Mouse (Mus musculus) ES-Bruce4 (cell line): ENCODE measurements at regions not wholly inside any gene's neighbourhood (a gene's known extent, or its start where the extent isn't known, plus 50 kb on each side); places are given as distances from the start of the nearest gene placed in this dataset.
"Not testable (repeated sequence)": the region's sequence is repeated elsewhere in the genome, so short reads cannot be mapped to it uniquely, and the experiment has no call there.

Source experiments
- H3K27ac ChIP-seq: 2 replicates; pipeline ENCODE4 v1.5.1; 2012; ENCODE audit warnings: low read length, inconsistent platforms; ENCODE audit not compliant: insufficient read depth
- H3K27me3 ChIP-seq: 2 replicates; pipeline ENCODE4 v1.6.1; 2012; ENCODE audit warnings: mild to moderate bottlenecking, low read length, inconsistent platforms; ENCODE audit not compliant: control insufficient read depth, poor library complexity, insufficient read depth, severe bottlenecking
- H3K36me3 ChIP-seq: 2 replicates; pipeline ENCODE4 v1.6.1; 2012; ENCODE audit warnings: inconsistent platforms, mild to moderate bottlenecking, low read length, moderate library complexity; ENCODE audit not compliant: control insufficient read depth, poor library complexity, insufficient read depth, severe bottlenecking
- H3K4me1 ChIP-seq: one replicate; pipeline ENCODE4 v1.8.1; 2011; ENCODE audit warnings: low read length; ENCODE audit not compliant: control insufficient read depth, insufficient read depth
- H3K4me3 ChIP-seq: 2 replicates; pipeline ENCODE4 v1.5.1; 2011; ENCODE audit warnings: low read depth, mild to moderate bottlenecking, low read length
- H3K9ac ChIP-seq: 2 replicates; pipeline ENCODE4 v1.6.1; 2012; ENCODE audit warnings: low read depth, mild to moderate bottlenecking, inconsistent platforms; ENCODE audit not compliant: poor library complexity, severe bottlenecking
- H3K9me3 ChIP-seq: replicated peaks from 2 replicates; pipeline ENCODE4 v1.6.1; 2012; ENCODE audit warnings: mild to moderate bottlenecking, low read length, inconsistent platforms; ENCODE audit not compliant: control insufficient read depth, poor library complexity, insufficient read depth, severe bottlenecking
- CTCF ChIP-seq: IDR thresholded peaks from one replicate; pipeline ENCODE4 v1.8.1; 2011; ENCODE audit warnings: low read depth, low read length
- EP300 ChIP-seq: IDR thresholded peaks from 2 replicates; pipeline ENCODE4 v1.6.1; 2011; ENCODE audit warnings: low read depth, low read length; ENCODE audit not compliant: insufficient read depth
- POLR2A ChIP-seq: IDR thresholded peaks from one replicate; pipeline ENCODE4 v1.8.1; 2011; ENCODE audit warnings: low read length; ENCODE audit not compliant: insufficient read depth

DNA sequence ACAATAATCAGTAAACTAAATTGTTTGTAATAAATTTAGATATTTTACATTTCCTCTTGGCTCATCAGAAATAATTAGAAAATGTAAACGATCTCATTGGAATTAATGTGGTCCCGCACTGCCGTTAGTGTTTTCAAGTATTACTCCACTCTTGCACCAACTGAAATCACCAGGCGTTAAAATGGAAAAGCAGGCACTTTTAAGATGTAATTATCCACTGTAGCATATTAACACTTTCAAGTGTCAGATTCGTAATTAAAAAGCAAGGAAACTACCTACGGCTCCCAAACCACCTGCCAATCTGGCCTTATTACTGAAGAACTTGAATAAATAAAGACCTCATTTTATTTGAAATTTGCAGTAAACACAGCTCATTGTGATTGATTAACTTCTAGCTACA lies 759.4 kb upstream of the Gpc5 start:
- H3K27ac ChIP-seq, result no peak overlapping the region
- no peak for TF ChIP-seq POLR2A
- no peak for TF ChIP-seq EP300
- no peak for TF ChIP-seq CTCF
- no peaks in the 10 kb centered on the region for H3K27me3 ChIP-seq

DNA sequence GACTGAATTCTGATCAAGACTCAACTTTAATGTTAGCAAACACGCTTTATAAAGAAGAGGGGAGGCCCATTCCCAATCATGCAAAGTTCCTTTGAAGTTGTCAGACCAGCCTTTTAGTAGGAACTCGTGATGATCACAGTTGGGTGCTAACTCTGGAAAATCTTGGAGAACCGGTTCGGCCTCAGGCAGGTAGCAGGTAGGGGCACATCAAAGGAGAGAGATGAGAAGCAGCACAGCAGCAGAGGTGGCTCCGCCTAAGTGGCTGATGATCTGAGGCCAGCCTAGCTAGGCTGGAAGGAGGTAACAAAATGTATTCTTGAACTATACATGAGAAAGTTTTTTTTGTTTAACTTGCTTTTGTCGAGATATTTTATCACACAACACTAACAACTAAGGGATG lies 742.7 kb upstream of the Gpc5 start:
- peak; percentile 79 for TF ChIP-seq EP300
- TF ChIP-seq CTCF, result no peak
- no peak for TF ChIP-seq POLR2A
- Histone ChIP-seq H3K4me3 (no peak overlapping the region), H3K9ac (no peak overlapping the region), H3K27ac (peak overlapping the region; percentile 30), H3K27me3 (no peaks in the 10 kb centered on the region), H3K4me1 (no peaks in the 10 kb centered on the region), H3K9me3 (peaks cover 5% of the 10 kb centered on the region; the same call in 1 of the 2 replicates), H3K36me3 (no peaks in the 10 kb centered on the region)

More for the DNA sequence above, 759.4 kb upstream of the Gpc5 start:
- Histone ChIP-seq H3K9me3 (no peaks in the 10 kb centered on the region), H3K4me3 (no peak overlapping the region), H3K36me3 (no peaks in the 10 kb centered on the region), H3K4me1 (no peaks in the 10 kb centered on the region), H3K9ac (no peak overlapping the region)

DNA sequence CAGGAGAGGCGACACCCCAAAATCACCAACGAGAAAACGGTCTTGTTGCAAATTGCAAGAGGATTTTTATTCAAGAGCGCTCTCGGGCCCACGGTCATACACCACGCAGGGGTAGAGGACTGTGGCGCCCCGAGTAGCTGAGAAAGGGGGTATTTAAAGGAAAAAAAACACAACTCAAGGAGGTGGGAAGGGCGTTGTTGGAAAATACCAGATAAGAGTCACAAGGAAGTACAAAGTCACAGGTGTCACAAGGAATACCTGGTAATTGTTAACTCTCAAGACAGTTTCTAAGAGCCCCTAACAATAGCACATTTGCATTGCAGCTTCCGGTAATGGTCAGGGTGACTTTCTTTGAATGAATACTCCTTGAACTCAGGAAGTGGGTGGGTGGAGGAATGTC lies 742.2 kb upstream of the Gpc5 start:
- H3K27ac ChIP-seq, result peak overlapping the region; percentile 30
- not testable (repeated sequence) for H3K9ac ChIP-seq, H3K36me3 ChIP-seq, H3K27me3 ChIP-seq, H3K9me3 ChIP-seq, H3K4me3 ChIP-seq, H3K4me1 ChIP-seq

DNA sequence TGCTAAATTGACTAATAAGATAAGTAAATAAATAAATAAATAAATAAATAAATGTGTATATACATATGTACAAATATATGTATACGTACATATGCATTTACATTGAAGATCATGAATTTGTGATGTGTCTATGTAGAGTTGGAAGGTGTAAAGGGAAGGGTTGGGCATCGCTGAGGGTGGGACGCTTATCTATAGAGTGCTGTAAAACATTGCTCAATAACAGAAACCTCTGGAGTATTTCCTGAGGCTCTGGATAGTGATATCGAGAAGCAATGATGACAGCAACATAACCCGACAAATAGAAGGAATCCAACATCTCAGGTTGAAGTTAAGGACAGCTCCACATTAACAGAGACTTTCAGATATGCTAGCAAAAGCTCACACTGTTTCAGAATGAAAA lies 739.7 kb upstream of the Gpc5 start:
- Histone ChIP-seq H3K4me1 (no peaks in the 10 kb centered on the region), H3K27ac (no peak overlapping the region), H3K9me3 (peaks cover 5% of the 10 kb centered on the region; the same call in 1 of the 2 replicates), H3K4me3 (no peak overlapping the region), H3K9ac (no peak overlapping the region), H3K36me3 (no peaks in the 10 kb centered on the region), H3K27me3 (no peaks in the 10 kb centered on the region)
- TF ChIP-seq POLR2A, result no peak
- TF ChIP-seq EP300, result no peak
- no peak for TF ChIP-seq CTCF

DNA sequence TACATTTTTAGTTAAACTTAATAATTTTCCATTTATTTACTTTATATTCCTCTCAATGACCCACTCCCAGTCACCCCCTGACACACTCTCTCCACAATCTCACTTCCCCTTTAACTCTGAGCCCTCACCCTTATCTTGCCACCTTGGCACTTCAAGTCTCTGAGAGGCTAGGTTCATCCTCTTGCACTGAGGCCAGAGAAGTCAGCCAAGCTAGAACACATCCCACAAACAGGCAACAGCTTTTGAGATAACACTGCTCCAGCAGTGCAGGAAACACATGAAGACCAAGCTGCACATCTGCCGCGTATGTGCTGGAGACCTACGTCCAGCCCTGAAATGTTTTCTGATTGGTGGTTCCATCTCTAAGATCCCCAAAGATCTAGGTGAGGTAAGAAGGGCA lies 717.2 kb upstream of the Gpc5 start:
- H3K4me1 ChIP-seq, result no peaks in the 10 kb centered on the region
- no peak overlapping the region for H3K4me3 ChIP-seq
- no peaks in the 10 kb centered on the region for H3K36me3 ChIP-seq
- H3K9me3 ChIP-seq, result no peaks in the 10 kb centered on the region
- no peak overlapping the region for H3K27ac ChIP-seq
- no peaks in the 10 kb centered on the region for H3K27me3 ChIP-seq
- TF ChIP-seq EP300, result no peak
- TF ChIP-seq CTCF, result no peak
- TF ChIP-seq POLR2A, result no peak
- no peak overlapping the region for H3K9ac ChIP-seq

DNA sequence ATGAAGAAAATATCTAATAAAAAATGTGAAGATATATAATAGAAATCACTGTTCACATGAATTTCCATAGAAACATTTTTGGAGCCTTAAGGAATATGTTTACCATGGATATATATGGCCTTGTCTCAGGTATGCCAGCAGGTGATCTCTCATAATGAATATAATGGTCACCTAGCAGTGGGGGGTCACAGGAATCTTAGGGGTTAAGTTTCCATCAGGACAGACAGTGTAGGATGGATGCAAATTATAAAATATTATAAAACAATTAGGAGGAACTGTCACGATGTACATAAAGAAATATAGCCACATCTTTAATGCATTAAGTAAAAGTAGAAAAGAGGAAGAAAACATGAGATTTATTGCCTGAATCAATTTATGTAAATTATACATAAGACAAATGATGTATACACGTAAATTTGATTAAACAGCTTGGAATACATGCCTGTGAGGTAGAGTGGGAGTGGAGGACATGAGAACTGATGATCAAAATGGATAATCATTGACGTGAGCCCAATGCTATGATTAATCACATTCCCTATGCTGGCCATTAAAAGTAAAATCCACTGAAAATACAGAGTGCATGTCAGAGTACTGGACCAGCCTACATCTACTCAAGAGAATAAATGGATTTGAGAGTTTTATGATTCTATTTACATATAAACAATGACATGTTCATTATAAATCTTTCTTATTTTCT lies 693.0 kb upstream of the Gpc5 start:
- no peaks in the 10 kb centered on the region for H3K9me3 ChIP-seq
- no peaks in the 10 kb centered on the region for H3K4me1 ChIP-seq
- no peaks in the 10 kb centered on the region for H3K27me3 ChIP-seq
- no peak overlapping the region for H3K27ac ChIP-seq
- H3K9ac ChIP-seq, result no peak overlapping the region
- H3K36me3 ChIP-seq, result no peaks in the 10 kb centered on the region
- no peak overlapping the region for H3K4me3 ChIP-seq
- TF ChIP-seq EP300, result no peak
- TF ChIP-seq POLR2A, result no peak
- no peak for TF ChIP-seq CTCF
